Mouse (Mus musculus) intestine, embryonic 16.5 days (tissue): Measurements from ENCODE around the gene Imp3. TPM values are rescaled to one million over a fixed set of nuclear protein-coding genes. Genes with fewer than 3 reads are reported as not detected.
"Not testable (repeated sequence)": the region's sequence is repeated elsewhere in the genome, so short reads cannot be mapped to it uniquely, and the experiment has no call there.

ENCODE experiments used
- ATAC-seq: fragments of 200-750 bp; cut with Nextera tagmentation; 2 replicates; pipeline ENCODE4 v1.8.0; 2017; ENCODE audit warnings: moderate TSS enrichment, moderate library complexity
- H3K27ac ChIP-seq: fragments of 300-500 bp; sonication (generic); 2 replicates; pipeline ENCODE4 v1.5.1; 2014; ENCODE audit warnings: mild to moderate bottlenecking, low read length
- H3K27me3 ChIP-seq: fragments of 300-500 bp; sonication (generic); replicated peaks from 2 replicates; pipeline ENCODE4 v1.6.1; 2014; ENCODE audit warnings: low read length, control low read depth, mixed read lengths; ENCODE audit not compliant: control insufficient read depth, insufficient read depth
- H3K36me3 ChIP-seq: fragments of 300-500 bp; sonication (generic); 2 replicates; pipeline ENCODE4 v1.6.1; 2014; ENCODE audit warnings: low read length, control low read depth; ENCODE audit not compliant: control insufficient read depth, insufficient read depth
- H3K4me1 ChIP-seq: fragments of 300-500 bp; sonication (generic); 2 replicates; pipeline ENCODE4 v1.6.1; 2014; ENCODE audit warnings: low read length, control low read depth, mixed read lengths; ENCODE audit not compliant: control insufficient read depth, insufficient read depth
- H3K4me2 ChIP-seq: fragments of 300-500 bp; sonication (generic); 2 replicates; pipeline ENCODE4 v1.6.1; 2014; ENCODE audit warnings: low read depth, low read length, control low read depth
- H3K4me3 ChIP-seq: fragments of 300-500 bp; sonication (generic); 2 replicates; pipeline ENCODE4 v1.5.1; 2014; ENCODE audit warnings: mild to moderate bottlenecking, low read length
- H3K9ac ChIP-seq: fragments of 300-500 bp; sonication (generic); 2 replicates; pipeline ENCODE4 v1.6.1; 2014; ENCODE audit warnings: low read depth, low read length
- H3K9me3 ChIP-seq: fragments of 300-500 bp; sonication (generic); 2 replicates; pipeline ENCODE4 v1.6.1; 2016; ENCODE audit warnings: low read length, control low read depth; ENCODE audit not compliant: control insufficient read depth
- WGBS: fragments of 180-500 bp; shearing (Covaris S2); extraction: QIAGEN DNeasy Blood & Tissue Kit; methylation state at CpG from one replicate; pipeline ENCODE4 v1.1.7; 2014; 5-methylcytosine and 5-hydroxymethylcytosine counted together
- polyA plus RNA-seq: library from polyadenylated mRNA; unstranded; fragments of >200 nt; fragmentation: Nextera tagmentation; extraction: Ambion mirVana; gene quantifications from 2 replicates; pipeline ENCODE4 v1.2.1, GENCODE M21; 2015

Gene Imp3
- polyA plus RNA-seq, 1 experiment from 2014 or later, result 67.2 TPM

DNA sequence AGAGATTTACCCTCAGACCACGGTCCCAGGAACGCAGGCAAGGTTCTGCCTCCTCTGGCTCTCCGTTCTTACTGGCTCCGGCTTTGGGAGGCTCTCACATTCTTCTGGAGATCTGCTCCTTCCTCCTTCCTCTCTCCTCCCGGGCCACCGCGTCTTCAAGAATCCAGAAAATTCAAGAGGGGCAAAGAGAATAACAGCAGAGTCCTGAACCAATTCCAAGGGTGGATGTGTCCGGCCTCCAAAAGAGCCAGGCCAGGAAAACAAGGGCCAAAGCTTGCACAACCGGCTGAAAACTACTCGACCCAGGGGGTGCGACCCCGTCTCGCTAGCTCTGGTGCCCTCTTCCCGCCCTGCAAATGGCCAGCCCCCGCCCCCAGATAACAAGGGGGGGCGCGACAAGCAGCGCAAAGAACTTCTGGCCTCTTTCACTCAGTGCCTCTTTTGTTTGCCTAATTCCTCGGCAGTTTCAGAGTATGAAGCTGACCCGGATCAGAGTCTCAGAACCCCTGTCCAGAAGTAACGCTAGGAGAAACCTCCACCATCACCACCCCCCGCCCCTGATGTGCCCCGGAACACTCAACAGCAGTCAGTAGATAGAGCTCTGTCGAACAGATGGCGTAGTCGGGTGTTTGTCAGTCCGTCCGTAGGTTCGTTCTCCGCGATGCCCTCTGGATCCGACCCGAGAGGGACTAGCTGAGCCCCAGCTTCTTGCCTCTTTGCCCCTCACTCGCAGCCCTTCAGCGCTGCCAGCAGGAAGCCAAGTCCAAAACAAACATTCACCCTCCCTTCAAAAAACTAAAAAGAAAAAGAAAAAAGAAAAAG, 9.9 kb upstream of the Imp3 start:
- Histone ChIP-seq H3K4me1 (peaks cover 43% of the 10 kb centered on the region), H3K4me2 (peak overlapping the region; percentile 93), H3K36me3 (no peaks in the 10 kb centered on the region), H3K27ac (peak overlapping the region; percentile 90), H3K4me3 (peak overlapping the region; percentile 70), H3K27me3 (no peaks in the 10 kb centered on the region), H3K9ac (peak overlapping the region; percentile 81), H3K9me3 (no peaks in the 10 kb centered on the region)
- ATAC-seq, result peak; percentile 27
- 2% methylated on average over 35 of the region's 35 CpGs for WGBS

DNA sequence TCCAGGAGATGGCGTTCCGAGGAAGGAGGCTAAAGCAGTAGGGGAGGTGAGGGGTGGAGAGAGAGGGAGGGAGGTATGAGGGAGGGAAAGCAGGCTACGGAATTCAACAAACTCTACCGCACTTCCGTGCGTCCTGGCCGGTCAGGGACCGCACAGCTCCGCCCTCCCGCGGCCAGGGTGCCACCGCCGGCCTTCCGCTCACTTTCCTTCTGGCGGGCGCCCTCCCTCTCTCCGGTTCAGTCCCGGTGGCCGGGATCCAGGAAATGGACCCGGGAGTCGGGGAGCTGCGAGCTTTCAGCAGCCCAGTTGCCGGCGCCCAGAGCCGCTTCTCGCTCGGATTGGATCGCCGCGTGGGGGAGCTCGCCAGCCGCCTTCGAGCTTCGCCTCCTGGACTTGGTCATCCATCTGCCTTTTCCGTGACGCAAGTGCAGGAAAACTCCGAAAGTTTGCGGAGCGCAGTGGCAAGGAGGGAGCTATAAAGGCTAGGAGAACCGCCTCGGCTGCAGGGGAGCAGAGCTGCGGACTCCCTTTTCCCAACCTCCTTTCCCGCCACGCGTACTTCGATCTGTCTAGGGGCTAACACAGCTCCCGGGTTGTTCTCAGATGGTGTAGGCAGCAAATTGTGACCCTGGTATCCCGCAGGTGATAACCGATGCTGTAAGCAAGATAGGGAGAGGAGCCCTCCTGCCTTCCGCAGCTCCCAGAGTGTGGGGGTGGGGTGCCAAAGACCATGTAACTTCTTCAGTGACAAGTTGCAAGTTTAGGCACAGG, 9.0 kb upstream of the Imp3 start, which contains the start of gene Snx33:
TSS of gene Snx33 (minus strand) at position 331 of the 771 bp plus-strand sequence.
- peak within 1 kb of the TSS; percentile 90 for H3K27ac ChIP-seq
- peak within 1 kb of the TSS; percentile 70 for H3K4me3 ChIP-seq
- H3K4me2 ChIP-seq, result peak within 1 kb of the TSS; percentile 93
- H3K27me3 ChIP-seq, result no peaks in the 10 kb centered on the region
- H3K9me3 ChIP-seq, result no peaks in the 10 kb centered on the region
- peaks cover 41% of the 10 kb centered on the region for H3K4me1 ChIP-seq
- peak; percentile 86 for ATAC-seq
- under 1% methylated on average over 46 of the region's 50 CpGs for WGBS
- peak within 1 kb of the TSS; percentile 81 for H3K9ac ChIP-seq
- H3K36me3 ChIP-seq, result no peaks in the 10 kb centered on the region

DNA sequence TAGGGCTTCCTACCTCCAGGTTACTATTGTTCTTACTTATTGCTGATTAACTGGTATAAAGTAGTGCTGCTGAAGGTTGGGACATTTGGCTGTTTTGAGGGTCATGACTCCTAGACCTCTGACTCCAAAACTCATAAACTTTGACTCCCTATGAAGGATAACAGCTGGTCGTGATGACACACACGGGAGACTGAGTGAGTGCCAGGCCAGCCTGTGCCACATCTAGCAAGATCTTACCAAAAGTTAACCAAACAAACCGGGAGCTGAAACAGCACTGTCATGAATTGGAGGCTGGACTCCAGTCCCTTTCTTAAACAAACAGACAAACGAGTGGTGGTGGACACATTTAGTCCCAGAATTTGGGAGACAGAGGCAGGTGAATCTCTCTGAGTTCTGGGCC, 7.8 kb upstream of the Imp3 start:
- no peak for ATAC-seq
- no peak overlapping the region for H3K4me3 ChIP-seq
- no peak overlapping the region for H3K27ac ChIP-seq
- H3K9me3 ChIP-seq, result no peaks in the 10 kb centered on the region
- H3K4me1 ChIP-seq, result peaks cover 29% of the 10 kb centered on the region
- WGBS, result 37% methylated on average over 4 of the region's 4 CpGs
- no peak overlapping the region for H3K4me2 ChIP-seq
- H3K9ac ChIP-seq, result no peak overlapping the region
- no peaks in the 10 kb centered on the region for H3K36me3 ChIP-seq
- no peaks in the 10 kb centered on the region for H3K27me3 ChIP-seq

DNA sequence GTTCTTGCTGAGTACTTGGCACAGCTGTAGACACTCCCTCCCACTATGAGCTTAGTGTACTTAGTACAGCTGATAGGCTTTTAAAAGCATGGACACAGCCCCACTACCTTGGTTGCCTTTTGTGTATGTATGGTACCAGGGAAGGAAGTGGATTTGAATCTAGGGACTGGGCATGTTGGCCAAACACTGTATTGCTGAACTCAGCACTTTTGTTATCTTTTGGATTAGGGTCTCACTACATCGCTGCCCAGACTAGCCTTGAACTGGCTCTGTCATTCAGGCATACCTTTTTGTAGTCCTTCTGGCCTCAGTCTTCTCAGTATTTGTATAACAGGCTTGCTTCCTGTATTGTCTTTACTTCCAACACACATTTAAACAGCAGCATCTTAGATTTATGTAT, 6.7 kb upstream of the Imp3 start:
- Histone ChIP-seq H3K9me3 (no peaks in the 10 kb centered on the region), H3K4me2 (no peak overlapping the region), H3K9ac (no peak overlapping the region), H3K27ac (no peak overlapping the region), H3K36me3 (no peaks in the 10 kb centered on the region), H3K4me1 (peaks cover 20% of the 10 kb centered on the region), H3K4me3 (no peak overlapping the region), H3K27me3 (no peaks in the 10 kb centered on the region)
- ATAC-seq, result no peak
- WGBS, result 68% methylated on average over 1 of the region's 1 CpGs

DNA sequence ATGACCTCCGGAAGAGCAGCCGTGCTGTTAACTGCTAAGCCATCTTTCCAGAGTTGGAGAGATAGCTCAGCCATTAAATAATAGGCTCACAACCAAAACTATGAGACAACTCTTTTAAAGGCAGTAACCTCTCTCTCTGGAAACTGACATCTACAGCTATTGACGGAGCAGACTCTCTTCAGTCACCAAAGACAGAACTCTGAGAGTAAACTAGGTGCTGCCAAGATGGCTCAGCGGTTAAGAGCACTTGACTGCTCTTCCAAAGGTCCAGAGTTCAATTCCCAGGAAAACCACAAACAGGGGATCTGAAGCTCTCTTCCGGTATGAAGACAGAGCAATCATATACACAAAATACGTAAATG, 433 bp upstream of the Imp3 start:
- H3K9ac ChIP-seq, result peak overlapping the region; percentile 32; the same call in 1 of the 2 replicates
- peak overlapping the region; percentile 46 for H3K27ac ChIP-seq
- no peak; the same call in 1 of the 2 replicates for ATAC-seq
- peak overlapping the region; percentile 61 for H3K4me2 ChIP-seq
- H3K27me3 ChIP-seq, result no peaks in the 10 kb centered on the region
- H3K9me3 ChIP-seq, result no peaks in the 10 kb centered on the region
- H3K4me1 ChIP-seq, result peaks cover 10% of the 10 kb centered on the region
- H3K4me3 ChIP-seq, result peak overlapping the region; percentile 82
- WGBS, result 15% methylated on average over 6 of the region's 6 CpGs
- H3K36me3 ChIP-seq, result no peaks in the 10 kb centered on the region

DNA sequence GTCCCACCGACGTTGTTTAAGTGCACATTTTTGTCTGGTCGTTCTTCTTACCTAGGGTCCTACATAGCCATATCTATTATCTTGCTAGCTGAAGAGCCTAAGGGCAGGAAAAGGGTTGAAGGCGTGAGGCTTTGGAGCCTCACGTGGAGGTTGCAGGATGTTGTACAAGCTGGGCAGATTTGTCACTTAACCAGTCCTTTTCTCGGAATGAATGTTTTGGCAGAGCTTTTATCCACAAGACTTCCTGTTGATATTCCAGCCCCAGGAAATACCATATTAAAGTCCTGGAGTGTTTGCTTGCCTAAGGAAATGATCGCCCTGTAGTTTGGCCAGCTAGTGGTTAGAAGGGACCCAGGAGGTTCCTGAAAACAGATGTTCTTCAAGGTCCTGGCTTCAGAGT, 1.1 kb downstream of the Imp3 start:
- whole genome bisulfite sequencing, result 2% methylated on average over 7 of the region's 7 CpGs
- Histone ChIP-seq H3K9me3 (no peaks in the 10 kb centered on the region), H3K36me3 (no peaks in the 10 kb centered on the region)

DNA sequence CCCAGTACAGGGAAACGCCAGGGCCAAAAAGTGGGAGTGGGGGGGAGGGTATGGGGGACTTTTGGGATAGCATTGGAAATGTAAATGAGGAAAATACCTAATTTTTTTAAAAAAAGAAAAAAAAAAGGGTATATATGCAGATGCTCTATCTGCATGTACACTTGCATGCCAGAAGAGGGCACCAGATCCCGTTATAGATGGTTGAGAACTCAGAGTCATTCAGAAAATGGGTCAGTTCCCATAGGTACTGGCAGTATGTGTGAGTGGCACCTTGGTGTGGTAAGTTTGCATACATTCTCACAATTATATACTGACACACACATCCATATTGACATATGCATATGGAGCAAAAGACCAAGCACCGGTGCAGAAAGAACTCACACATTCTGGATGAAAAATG, 10.2 kb downstream of the Imp3 start:
- H3K9ac ChIP-seq, H3K36me3 ChIP-seq, H3K27ac ChIP-seq, H3K4me1 ChIP-seq, H3K9me3 ChIP-seq, H3K27me3 ChIP-seq, H3K4me2 ChIP-seq, ATAC-seq, H3K4me3 ChIP-seq: not testable (repeated sequence)
- WGBS, result 26% methylated on average over 3 of the region's 3 CpGs

More for the DNA sequence above, 1.1 kb downstream of the Imp3 start:
- Histone ChIP-seq H3K9ac (peak overlapping the region; percentile 86), H3K4me3 (peak overlapping the region; percentile 82), H3K4me1 (peaks cover 10% of the 10 kb centered on the region), H3K27ac (peak overlapping the region; percentile 89), H3K27me3 (no peaks in the 10 kb centered on the region), H3K4me2 (peak overlapping the region; percentile 80)
- no peak for ATAC-seq

DNA sequence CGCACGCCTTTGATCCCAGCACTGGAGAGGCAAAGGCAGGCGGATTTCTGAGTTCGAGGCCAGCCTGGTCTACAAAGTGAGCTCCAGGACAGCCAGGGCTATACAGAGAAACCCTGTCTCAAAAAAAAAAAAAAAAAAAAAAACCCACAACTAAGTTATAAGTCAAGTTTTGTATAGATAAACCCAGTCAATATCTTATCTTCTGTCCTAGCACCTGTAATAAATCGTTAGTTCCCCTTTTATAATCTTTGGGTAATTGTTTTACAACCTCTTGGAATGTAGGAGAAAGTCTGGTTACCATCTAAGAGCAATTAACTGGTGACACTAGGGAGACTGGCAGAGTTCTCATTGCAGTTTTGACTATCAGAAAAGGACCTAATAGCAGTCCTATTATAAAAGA, 11.4 kb downstream of the Imp3 start:
- not testable (repeated sequence) for H3K9me3 ChIP-seq, H3K9ac ChIP-seq

DNA sequence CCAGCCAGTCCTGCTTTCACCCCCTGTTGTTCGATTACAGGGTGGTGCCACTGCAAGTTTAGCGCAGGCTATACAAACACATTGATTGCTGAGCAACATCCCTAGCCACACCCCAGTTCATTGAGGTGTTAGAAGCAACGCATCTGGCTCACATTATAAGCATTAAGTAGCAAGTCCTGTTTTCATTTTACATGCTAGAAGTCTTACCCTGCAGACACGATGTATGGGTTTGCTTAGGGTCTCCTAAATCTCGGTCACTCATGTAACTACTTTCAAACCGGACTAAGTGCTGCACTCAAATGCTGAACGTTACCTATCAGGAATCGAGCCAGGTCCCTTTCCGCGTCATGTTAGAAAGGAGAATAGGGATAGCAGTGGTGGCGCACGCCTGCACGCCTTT, 12.5 kb downstream of the Imp3 start:
- 12% methylated on average over 13 of the region's 13 CpGs for WGBS
- peak overlapping the region; percentile 55; the same call in 1 of the 2 replicates for H3K9ac ChIP-seq
- peaks cover 6% of the 10 kb centered on the region for H3K4me1 ChIP-seq
- H3K9me3 ChIP-seq, result no peaks in the 10 kb centered on the region
- H3K27me3 ChIP-seq, result no peaks in the 10 kb centered on the region; the same call in 1 of the 2 replicates
- H3K27ac ChIP-seq, result no peak overlapping the region
- peak overlapping the region; percentile 33 for H3K4me3 ChIP-seq
- no peaks in the 10 kb centered on the region for H3K36me3 ChIP-seq
- no peak for ATAC-seq
- H3K4me2 ChIP-seq, result peak overlapping the region; percentile 46; the same call in 1 of the 2 replicates

More for the DNA sequence above, 11.4 kb downstream of the Imp3 start:
- not testable (repeated sequence) for ATAC-seq, H3K4me1 ChIP-seq, H3K27me3 ChIP-seq, H3K36me3 ChIP-seq, H3K4me2 ChIP-seq, H3K27ac ChIP-seq, H3K4me3 ChIP-seq
- 20% methylated on average over 5 of the region's 5 CpGs for WGBS
